Mouse (Mus musculus) urinary bladder, postnatal 10 days (tissue): ENCODE data around the gene Dyrk3.
A peak's percentile ranks its signal among the peaks of the same experiment; 100 is the strongest.
"Not testable (repeated sequence)": the region's sequence is repeated elsewhere in the genome, so short reads cannot be mapped to it uniquely, and the experiment has no call there.

Experiments used
- DNase-seq: peaks from one replicate; pipeline ENCODE4 v3.0.0; 2022; ENCODE audit warnings: low spot score

Dyrk3 gene

DNA sequence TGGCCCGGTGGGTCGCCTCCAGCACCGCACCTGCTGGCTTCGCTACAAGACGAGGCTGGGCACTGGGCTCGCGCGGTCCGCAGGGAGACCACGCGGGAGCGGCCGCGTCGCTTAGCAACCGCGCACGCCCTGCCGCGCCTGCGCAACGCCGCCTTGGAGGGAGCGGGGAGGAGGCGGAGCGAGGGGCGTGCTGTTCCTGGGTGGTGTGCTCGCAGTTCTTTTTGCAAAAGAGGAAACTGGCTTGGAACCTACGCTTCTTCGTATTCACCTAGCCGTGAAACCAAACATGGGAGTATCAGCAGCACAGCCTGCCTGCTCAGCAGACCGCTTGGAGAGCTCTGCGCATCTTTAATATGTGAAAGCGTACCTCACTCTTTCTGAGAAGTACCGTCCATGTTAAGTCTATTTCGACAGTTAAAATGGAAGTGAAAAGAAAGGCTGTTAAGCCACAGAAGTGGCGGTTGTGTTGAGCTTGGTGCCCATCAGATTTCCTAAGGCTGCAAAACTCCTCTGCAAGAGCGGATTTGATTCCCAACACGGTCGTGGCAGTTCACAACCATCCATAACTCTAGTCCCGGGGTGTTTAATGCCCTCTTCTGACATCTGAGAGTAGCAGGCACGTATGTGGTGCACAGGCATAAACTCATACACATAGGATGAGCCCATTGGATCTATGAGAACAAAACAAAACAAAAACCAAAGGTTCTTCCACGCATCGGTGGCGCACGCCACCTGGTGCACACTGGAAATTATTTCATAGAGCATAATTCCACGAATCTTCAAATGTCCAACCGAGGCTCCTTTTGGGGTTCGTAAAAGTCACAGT is at the start of gene Dyrk3:
TSS of gene Dyrk3 (minus strand) at position 150 of the 826 bp plus-strand sequence.
- DNase-seq: peak; percentile 51

DNA sequence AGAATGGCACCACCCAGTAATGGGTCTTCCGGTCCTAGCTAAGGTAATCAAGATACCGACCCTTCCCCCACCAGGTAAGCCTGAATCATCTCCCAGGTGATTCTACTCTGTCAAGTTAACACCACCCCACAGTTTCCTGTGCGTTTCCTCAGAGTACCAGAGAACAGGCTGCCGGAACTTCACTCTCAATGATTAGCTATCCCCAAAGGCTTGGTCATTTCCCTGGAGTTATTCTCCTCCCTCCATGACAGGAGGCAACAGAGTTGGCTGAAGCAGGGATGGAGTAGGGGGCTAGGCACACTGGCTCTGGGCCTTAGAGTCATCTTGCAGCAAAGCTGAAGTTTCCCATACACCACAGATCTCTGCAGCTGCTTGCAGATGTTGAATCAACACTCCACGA is 49.7 kb upstream of the Dyrk3 start:
- DNase-seq: no peak

DNA sequence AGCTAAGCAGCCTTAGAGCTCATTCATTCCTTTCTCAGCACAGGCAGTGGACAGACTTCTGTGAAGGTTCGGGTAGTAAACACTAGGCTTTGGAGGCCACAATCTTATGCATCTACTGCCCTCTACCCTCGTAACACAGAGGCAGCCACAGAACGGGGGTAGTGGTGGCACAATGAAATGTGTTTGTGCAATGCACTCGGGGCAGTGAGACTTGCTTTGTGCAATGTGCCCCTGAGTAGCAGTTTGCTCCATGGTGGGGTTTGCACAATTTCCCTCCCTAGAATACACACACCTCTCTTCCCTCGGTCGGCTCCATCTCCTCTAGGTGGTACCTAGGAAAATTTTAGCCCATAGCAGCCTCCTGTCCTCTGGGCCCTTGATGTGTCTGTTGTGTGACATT is 48.9 kb upstream of the Dyrk3 start:
- DNase-seq: no peak

DNA sequence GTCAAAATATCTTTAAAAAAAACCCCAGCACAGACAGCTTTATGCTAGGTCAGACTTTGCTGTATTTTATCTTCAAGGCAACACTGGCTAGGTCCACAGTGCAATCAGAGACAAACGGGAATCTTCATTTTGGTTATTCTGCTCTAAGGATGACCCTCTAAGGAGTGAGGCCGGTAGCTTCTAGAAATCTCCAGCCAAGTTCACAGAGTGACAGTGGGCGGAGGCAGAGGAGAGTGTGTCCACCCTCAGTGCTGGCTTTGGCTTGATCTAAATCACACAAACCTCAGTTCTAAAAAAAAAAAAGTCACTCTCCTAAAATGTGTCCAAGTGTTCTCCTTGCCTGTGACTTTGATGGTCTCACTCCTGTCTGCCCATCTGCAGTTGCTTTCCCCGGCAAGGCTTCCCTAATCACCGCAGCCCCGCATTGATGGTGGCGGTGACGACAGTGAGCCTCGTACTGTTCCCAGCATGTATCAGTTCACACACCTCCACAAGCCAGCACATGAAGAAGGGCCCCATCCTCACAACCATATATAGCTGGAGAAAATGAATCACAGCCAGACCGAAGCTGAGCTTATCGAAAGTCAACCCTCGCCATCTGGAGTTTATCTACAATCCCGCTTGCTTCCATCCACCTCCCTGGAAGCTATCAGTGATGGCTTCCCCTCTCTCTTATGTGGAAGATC is 47.8 kb upstream of the Dyrk3 start:
- DNase-seq: no peak

DNA sequence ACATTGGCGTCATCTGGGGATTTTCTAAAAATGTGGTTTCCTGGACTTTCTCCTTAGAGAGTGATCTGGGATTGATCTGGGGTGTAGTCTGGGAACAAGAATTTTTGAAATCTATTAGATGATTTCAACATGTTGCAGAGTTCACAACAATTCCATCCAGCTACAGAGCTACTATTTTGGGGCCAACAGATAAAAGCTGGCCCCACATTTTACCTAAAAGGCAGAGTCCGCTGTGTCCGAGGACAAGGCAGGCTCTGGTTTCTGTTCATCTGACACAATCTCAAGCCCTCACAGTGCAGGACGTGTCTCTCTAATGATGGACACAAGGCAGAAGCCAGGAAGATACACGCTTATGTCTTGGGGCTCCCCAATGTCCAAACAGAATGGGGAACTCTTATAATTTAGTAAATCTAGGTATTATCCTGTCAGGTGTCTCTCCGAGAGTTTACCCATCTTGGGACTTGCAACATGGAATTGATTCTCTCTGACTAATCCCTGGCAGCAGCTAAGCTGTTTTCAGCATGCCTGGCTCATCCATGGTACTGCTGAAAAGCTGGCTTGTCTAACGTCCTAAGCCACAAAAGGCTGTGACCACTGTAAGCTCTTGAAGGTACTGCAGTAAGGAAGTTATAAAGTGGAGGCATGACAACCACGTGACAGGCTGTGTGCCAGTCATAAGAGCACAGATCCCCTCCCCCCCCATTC is 47.0 kb upstream of the Dyrk3 start:
- DNase-seq: no peak

DNA sequence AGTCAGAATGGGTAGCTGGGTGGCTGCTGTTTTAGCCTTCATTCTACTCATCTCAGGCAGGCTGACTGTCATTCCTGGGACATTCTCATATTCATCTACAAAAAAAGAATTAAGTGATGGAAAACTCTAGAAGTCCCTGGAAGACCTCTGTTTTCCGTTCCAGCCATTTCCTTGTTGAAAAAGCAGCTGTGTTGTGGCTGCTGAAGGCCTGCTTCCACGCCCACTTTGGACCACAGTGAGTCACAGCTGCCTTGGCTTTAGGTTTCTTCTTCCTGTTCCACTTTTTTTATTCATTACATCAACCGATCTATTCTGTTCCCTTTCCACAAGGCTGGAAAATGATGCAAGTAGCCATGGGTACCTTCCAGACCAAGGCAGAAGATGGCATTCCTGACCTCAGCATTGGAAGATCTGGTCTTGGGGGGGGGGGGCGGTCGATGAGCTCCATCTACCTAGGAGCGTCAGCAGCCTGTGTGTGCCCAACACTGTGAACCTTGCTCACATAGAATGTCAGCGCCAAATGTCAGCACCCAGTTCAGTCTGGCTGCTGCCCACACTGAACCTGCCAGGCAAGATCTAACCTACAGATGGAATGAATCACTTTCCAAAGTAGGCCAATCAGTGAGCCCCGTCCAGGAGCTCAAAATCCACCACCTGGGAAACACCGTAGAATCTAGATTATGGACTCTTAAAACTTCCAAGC is 46.3 kb upstream of the Dyrk3 start:
- DNase-seq: no peak

DNA sequence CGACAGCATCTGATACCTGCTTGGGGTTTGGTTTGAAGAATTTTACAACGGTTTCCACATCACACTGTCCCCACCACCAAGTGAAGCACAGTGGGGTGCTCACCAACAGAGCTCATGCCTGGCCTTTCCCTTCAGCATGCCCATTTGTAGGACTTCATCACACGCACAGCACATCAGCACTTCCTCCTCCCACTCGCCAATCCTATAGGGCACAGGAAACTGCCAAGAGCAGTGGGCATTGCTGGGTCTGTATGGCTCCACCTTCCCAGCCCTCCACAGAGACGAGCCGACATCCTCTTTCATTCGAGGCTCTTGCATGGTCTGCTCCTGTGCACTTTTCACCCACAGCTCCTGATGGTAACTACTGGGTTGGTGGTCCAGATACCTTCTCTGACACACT is 45.1 kb upstream of the Dyrk3 start:
- no peak for DNase-seq

DNA sequence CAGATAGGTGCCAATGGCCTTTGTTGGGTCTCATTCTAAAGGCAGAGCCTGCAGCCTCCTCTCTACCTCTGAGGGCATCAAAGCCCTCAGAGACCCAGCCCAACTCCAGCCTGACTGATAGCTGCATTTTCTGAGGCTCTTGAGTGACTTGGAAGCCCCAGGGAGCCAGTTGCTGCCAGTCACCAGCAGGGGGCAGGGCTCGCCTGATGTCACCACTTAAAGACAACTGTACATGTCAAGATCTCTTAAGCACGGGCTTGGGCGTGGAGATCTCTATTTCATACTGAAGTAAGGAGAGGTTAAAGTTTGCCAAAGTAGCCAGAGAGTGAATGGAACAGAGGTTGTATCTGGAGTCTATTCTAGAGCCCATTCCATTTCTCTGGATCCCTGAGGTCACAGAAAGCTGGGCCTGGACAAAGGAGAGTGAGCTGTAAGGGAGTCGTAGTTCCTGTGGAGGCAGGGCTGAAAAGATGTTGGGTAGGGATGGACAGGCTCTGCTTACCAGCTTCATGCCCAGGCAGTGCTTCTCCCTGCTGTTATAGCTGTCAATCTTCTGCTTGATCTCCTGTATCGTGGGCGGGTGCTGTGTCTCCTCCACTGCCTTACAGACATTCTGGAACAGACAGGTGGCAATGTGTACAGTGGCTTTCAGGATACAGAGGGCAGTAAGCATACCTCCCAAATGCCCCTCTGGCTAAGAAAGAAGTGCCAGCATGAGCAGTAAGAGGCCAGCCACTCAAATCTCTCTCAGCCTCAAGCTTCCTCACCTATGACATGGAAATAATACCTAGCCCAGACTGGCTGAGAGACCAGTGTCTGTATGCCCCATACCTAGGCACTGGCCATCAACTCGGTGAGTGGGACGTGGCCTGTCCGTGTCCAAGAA is 43.7 kb upstream of the Dyrk3 start:
- DNase-seq: peak; percentile 35

DNA sequence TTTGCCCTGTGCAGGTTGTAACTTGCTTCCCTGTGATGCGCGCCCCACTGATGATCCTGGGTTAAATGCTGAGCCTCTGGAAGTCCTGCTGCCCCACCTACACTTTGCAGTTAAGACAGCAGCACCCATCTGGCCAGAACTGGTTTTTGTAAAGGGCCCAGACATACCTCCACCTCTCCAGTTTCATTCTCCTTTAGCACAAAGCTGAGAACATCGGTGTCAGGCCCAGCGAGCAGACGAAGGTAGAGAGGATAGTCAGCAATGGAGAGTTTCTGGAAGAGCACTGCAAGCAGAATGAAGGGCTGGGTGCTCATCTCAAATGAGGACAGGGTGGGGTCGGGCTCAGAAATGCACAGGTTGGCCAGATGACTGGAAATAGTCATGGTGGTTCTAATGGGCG is 42.2 kb upstream of the Dyrk3 start:
- no peak for DNase-seq

DNA sequence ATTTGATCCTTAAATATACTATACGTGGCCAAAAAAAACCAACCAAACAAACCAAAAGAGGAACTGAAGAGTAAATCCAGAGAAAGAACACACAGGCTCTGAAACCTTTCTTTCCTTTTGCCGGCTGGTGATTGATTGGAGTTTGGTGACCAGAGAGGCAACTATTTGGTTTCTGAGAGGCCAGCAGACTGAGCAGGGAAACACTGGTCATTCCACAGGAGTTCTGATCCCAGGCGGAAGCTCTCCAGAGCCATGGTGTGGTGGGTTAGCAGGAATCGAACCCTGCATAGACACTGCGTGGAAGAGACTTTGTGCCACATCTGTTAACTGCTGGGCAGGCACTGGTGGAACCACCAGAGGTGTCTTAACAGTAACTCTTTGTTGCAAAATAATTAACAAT is 39.9 kb upstream of the Dyrk3 start:
- no peak for DNase-seq

DNA sequence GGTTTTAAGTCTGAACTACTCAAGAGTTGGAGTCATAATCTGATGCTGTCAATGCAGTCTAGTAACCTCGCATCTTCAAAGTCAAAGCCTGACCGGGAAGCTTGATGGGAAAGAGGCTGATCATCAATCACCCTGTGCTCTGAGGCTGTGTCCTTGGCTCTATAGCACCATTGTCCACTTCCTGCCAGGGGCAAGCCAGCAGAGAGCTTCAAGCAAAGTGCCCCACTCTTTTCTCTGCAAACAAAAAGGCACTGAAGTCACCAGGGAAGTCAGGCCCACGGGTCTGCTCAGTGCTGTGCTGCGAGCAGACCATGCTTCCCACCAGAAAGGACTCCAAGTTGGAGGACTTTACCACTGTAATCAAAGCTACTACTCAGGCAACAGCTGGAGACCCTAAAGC is 39.1 kb upstream of the Dyrk3 start:
- DNase-seq: no peak

DNA sequence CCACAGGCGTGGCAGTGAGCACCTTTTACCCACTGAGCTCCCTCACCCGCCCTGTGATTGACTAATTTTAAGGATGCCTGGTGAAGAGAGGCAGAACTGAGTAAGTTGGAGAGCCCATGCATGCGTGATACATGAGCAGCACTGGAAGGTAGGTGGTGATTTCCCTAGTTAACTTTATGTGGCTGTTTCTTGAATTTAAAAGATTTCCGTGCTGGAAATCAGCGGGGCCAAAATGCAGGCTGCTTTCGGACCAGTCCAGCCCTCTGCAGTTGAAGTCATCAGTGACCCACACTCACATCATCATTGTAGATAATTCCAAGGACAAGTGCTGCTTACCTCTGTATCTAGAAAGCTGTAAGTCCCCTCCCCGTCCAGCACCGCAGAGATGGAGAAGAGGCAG is 37.7 kb upstream of the Dyrk3 start:
- no peak for DNase-seq

DNA sequence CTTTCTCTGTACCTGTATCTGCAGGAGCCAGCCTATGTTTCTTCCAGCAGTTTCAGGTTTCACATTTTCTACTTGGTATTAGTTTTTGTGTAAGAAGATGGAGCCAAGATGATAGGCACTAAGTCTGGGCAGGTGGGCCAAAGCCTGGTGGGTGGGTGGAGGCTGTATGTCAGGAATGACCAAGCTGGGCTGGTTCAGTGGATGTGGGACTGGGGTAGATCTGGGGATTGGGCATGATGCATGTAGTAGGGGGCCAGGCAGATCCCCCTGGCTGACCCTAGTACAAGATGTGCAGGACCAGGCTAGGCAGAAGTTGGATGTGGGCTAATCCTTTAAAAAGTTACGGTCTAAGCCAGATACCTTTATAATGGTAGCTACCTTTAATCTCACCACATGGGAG is 37.0 kb upstream of the Dyrk3 start:
- no peak for DNase-seq

DNA sequence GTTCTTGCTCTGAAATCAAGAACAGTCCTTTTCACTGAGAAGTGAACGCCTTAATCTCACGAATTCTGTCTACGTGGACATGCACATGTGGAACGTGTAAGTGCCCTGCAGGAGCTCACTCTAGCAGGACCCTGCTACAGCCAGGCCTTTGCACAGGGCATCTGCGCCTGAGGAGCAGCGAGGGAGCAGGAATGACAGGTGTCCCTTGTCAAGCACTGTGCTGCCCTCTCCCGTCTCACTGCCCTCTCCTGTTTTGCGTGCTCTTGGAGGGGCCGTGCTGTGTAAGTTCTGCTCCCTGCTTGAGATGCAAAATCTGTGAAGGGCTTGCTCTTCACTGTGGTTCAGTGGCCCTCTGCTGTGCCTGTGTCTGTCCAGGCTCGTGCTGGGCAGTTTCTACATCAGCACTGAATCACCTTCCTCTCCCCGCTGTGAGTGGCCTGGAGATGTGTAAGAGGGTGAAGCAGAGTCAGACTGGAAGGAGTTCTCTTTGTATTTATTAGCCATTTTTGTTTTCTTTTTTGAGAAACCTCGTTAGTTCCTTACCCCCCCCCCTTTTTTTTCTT is 36.2 kb upstream of the Dyrk3 start:
- no peak for DNase-seq

DNA sequence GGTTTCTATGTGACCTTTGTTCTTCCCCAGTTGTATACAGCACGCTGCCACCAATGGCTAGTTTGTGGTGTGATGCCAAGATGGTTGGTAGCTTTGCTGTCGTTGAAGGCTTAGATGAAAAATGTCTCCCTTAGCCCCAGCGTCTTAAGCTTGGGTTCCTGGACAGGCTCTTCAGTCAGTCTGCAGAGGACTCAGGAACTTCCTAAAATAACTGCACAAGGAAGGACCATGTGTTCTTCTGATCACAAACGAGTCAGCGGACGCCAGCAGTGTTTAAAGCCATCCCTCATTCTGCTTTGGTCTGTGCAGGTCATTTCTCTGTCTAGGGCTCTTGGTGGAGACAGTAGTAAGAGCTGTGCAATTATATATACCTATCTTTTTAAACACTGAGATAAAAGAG is 35.7 kb upstream of the Dyrk3 start:
- DNase-seq: no peak

DNA sequence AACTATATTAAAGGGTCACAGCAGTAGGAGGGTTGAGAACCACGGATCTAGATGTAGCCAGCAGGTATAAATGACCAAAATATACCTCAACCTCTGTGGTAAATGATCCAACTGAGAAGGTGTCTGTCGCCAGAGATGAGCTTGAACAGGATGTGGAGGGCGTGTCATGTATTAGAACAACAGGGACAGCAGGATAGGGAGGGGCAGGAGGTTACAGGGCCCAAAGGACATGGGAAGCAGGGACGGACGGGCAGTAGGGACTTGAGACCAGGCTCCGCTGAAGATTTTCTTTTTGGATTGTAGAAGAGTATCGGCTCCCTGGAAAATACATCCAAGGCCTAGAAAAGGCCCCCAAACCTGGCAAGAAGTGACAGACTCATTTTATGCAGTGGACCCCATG is 34.9 kb upstream of the Dyrk3 start:
- no peak for DNase-seq

DNA sequence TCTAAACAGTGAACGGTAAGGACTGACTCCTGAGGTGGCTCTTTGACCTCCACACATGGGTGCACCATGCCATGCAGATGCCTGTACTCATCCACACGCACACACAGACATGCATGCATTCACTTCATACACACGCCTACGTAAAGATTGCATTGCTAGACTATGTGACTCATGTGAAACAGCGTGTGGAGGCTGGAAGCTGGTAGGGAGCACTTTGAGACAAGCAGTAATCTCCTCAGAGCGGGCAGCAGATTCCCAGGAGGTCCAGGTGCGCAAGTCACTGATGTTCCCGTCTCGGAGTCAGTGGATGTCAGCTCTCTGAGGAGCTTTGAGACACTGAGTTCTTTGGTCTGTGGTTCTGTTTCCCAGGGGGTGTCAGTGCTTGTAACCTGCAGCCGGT is 29.5 kb upstream of the Dyrk3 start:
- no peak for DNase-seq

DNA sequence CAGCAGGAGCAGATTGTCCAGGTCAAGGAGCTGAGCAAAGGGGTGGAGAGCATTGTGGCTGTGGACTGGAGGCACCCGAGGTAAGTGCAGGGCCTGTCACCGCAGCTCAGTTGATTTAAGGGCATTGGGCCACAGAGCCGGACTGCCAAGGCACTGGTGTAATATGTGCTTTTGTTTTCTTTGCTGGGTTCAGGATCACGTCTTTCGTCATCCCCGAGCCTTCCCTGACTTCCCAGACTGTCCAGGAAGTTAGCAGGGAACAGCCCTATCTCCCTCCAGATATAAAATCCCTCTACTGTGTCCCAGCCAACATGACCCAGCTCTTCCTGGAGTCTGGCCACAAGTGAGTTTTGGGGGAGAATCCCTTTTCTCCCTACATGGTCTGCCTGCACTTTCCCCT is 26.3 kb upstream of the Dyrk3 start:
- DNase-seq: no peak

DNA sequence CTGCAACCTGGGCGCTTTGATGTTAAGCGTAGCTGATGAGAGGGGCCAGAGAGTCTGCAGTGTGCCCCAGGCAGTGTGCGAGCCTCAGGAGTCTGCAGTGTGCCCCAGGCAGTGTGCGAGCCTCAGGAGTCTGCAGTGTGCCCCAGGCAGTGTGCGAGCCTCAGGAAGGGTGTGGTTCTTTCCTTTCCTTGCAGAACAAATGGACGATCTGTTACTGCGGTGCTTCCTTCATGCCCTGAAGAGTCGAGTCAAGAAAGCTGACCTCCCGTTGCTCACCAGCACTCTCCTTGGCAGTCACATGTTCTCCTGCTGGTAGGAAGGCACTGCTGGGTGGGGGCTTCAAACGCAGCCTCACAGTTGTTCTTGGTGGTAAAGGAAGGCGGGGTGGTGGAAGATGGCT is 23.0 kb upstream of the Dyrk3 start:
- no peak for DNase-seq

DNA sequence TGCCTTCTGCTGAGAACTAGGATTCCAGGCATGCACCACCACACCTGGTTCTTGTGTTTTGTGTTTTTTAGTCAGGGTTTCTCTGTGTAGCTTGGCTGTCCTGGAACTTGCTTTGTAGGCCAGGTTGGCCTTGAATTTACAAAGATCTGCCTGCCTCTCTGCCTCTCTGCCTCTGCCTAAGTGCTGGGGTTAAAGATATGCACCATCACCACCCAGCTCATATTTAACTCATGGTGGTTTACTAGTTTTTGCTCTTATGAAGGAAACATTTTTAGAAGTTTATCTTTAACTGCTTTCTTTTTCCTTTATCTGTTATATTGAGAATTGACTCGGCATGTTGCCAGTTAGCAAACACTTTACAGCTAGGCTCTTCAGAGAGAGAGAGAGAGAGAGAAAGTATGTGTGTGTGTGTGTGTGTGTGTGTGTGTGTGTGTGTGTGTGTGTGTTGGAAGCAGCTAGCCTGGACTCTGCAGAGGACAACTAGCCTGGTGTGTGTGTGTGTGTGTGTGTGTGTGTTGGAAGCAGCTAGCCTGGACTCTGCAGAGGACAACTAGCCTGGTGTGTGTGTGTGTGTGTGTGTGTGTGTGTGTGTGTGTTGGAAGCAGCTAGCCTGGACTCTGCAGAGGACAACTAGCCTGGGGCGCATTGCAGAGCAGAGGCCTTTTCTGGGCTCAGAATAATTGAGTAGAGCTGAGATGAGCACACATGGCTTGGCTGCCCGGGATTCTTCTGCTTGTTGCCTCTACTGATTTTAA is 21.6 kb upstream of the Dyrk3 start:
- not testable (repeated sequence) for DNase-seq
